Mouse (Mus musculus): Measurements from ENCODE around the gene Sptssb. TPM values are rescaled to one million over a fixed set of nuclear protein-coding genes. Genes with fewer than 3 reads are reported as not detected.

The Sptssb gene
- polyA plus RNA-seq, 1 experiment, result not detected

DNA sequence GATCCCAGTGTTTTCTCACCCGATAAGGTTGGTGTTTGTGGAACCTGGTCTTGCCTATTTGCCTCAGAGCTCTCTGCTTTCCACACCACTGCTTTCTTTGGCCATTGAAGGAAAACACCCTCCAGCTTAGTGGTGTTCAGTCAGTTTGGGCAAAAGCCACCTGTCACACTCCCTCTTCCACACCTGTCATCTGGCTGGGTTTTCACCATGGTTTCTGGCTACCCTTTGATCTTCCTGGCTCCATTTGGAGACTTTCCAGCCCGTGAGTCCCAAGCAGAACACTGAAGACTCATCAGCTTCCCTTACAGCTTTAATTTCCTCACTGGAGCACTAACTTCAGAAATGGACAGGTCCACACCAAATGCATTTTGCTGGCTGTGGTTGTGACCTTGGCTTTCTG is 26.1 kb upstream of the Sptssb start:
- TF ChIP-seq USF1 (IDR thresholded peaks at IDR 0.05; ENCODE audit: low read depth) (no peak), CEBPB (IDR thresholded peaks at IDR 0.05; ENCODE audit: low read depth) (no peak), MAX (IDR thresholded peaks at IDR 0.05) (no peak), MYOD1 (IDR thresholded peaks at IDR 0.05; ENCODE audit: control insufficient read depth, insufficient read length, low read depth) (peak; percentile 11), CTCF (IDR thresholded peaks at IDR 0.05; ENCODE audit: control insufficient read depth, insufficient read depth, insufficient read length) (no peak), FOSL1 (IDR thresholded peaks at IDR 0.05; ENCODE audit: insufficient read depth, low read length, poor library complexity, severe bottlenecking) (no peak), MYOG (IDR thresholded peaks at IDR 0.05; ENCODE audit: control insufficient read depth, extremely low read depth, insufficient read length) (no peak)

DNA sequence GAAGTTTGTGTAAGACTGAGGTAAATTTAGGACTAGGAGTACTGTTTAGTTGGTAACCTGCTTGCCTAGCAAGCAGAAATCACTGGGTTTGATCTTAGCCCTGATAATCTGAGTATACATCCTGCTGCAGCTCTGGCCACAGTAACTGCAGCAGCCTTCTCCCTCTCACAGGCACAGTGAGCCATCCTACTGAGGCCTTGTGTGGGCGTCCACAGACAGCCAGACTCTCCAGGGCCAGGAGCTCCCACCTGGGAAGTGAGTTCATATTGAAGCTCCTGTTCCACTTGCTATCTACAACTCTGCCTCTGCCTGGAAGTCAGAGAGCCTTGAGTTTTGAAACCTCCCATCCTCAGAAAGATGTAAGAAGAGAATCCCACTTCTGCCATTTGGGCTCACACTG is 24.0 kb upstream of the Sptssb start:
- no peaks in the 10 kb centered on the region for H3K79me3 ChIP-seq (ENCODE audit: low read depth)
- H3ac ChIP-seq (ENCODE audit: control insufficient read depth, insufficient read length, low read depth), result no peak overlapping the region
- no peaks in the 10 kb centered on the region for H3K79me2 ChIP-seq (ENCODE audit: control insufficient read depth, insufficient read depth)
- H3K36me3 ChIP-seq (ENCODE audit: control insufficient read depth, insufficient read depth), result no peaks in the 10 kb centered on the region
- no peaks in the 10 kb centered on the region for H3K27me3 ChIP-seq (ENCODE audit: control insufficient read depth, insufficient read depth, insufficient read length)
- TF ChIP-seq CEBPB (IDR thresholded peaks at IDR 0.05; ENCODE audit: low read depth) (no peak), FOSL1 (IDR thresholded peaks at IDR 0.05; ENCODE audit: insufficient read depth, low read length, poor library complexity, severe bottlenecking) (no peak), MAX (IDR thresholded peaks at IDR 0.05) (no peak), MYOD1 (IDR thresholded peaks at IDR 0.05; ENCODE audit: control insufficient read depth, insufficient read length, low read depth) (no peak), USF1 (IDR thresholded peaks at IDR 0.05; ENCODE audit: low read depth) (no peak), CTCF (IDR thresholded peaks at IDR 0.05; ENCODE audit: control insufficient read depth, insufficient read depth, insufficient read length) (no peak), MYOG (IDR thresholded peaks at IDR 0.05; ENCODE audit: control insufficient read depth, extremely low read depth, insufficient read length) (no peak)
- no peak overlapping the region for H3K4me3 ChIP-seq (ENCODE audit: insufficient read depth, poor library complexity, severe bottlenecking)

More for the DNA sequence above, 26.1 kb upstream of the Sptssb start:
- Histone ChIP-seq H3K36me3 (ENCODE audit: control insufficient read depth, insufficient read depth) (no peaks in the 10 kb centered on the region), H3K4me3 (ENCODE audit: insufficient read depth, poor library complexity, severe bottlenecking) (no peak overlapping the region), H3K79me2 (ENCODE audit: control insufficient read depth, insufficient read depth) (no peaks in the 10 kb centered on the region), H3K27me3 (ENCODE audit: control insufficient read depth, insufficient read depth, insufficient read length) (no peaks in the 10 kb centered on the region), H3ac (ENCODE audit: control insufficient read depth, insufficient read length, low read depth) (no peak overlapping the region), H3K79me3 (ENCODE audit: low read depth) (no peaks in the 10 kb centered on the region)

DNA sequence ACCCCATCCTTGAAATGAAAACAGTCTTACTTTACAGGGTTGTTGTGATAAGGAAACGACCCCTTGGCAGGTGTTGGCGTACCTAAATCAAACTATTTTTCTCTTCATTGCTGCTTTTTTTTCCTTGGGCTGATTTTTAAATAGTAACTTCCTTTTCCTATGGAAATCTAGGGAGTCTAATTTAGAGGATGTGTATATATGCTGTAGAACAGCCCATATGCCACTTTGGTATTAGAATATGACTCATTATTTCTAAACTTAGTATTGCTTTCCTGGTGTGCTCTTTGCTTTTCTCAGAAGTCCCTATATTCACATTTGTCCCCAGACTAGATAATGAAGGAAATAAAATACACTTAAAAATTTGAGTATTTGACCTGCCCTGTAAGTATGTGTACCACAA is 17.8 kb upstream of the Sptssb start:
- Histone ChIP-seq H3K79me3 (ENCODE audit: low read depth) (no peaks in the 10 kb centered on the region), H3K79me2 (ENCODE audit: control insufficient read depth, insufficient read depth) (no peaks in the 10 kb centered on the region), H3K4me3 (ENCODE audit: insufficient read depth, poor library complexity, severe bottlenecking) (no peak overlapping the region), H3K36me3 (ENCODE audit: control insufficient read depth, insufficient read depth) (no peaks in the 10 kb centered on the region), H3K27me3 (ENCODE audit: control insufficient read depth, insufficient read depth, insufficient read length) (peaks cover 5% of the 10 kb centered on the region), H3ac (ENCODE audit: control insufficient read depth, insufficient read length, low read depth) (no peak overlapping the region)
- no peak for TF ChIP-seq CTCF (IDR thresholded peaks at IDR 0.05; ENCODE audit: control insufficient read depth, insufficient read depth, insufficient read length)
- no peak for TF ChIP-seq FOSL1 (IDR thresholded peaks at IDR 0.05; ENCODE audit: insufficient read depth, low read length, poor library complexity, severe bottlenecking)
- no peak for TF ChIP-seq USF1 (IDR thresholded peaks at IDR 0.05; ENCODE audit: low read depth)
- no peak for TF ChIP-seq MYOD1 (IDR thresholded peaks at IDR 0.05; ENCODE audit: control insufficient read depth, insufficient read length, low read depth)
- TF ChIP-seq CEBPB (IDR thresholded peaks at IDR 0.05; ENCODE audit: low read depth), result no peak
- TF ChIP-seq MAX (IDR thresholded peaks at IDR 0.05), result no peak
- no peak for TF ChIP-seq MYOG (IDR thresholded peaks at IDR 0.05; ENCODE audit: control insufficient read depth, extremely low read depth, insufficient read length)

DNA sequence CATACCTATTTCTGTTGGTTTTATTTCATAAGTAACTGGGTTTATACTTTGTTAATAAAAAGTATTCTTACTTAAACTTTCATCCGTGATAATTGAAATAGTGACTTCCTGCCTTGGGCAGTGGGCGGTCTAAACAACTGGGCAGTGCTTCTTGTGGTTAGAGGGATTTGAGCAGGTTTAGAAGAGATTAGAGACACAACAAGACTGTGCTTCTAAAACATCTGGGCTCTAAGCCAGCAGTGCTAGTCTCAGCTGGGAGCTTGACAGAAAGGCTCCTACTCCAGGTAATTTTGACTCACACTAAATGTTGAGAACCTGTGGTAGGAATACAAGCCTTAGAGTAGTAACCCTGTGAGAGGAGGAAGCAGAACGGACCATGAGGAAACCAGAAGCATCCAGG is 15.0 kb upstream of the Sptssb start:
- Histone ChIP-seq H3ac (ENCODE audit: control insufficient read depth, insufficient read length, low read depth) (no peak overlapping the region), H3K27me3 (ENCODE audit: control insufficient read depth, insufficient read depth, insufficient read length) (peaks cover 5% of the 10 kb centered on the region)

DNA sequence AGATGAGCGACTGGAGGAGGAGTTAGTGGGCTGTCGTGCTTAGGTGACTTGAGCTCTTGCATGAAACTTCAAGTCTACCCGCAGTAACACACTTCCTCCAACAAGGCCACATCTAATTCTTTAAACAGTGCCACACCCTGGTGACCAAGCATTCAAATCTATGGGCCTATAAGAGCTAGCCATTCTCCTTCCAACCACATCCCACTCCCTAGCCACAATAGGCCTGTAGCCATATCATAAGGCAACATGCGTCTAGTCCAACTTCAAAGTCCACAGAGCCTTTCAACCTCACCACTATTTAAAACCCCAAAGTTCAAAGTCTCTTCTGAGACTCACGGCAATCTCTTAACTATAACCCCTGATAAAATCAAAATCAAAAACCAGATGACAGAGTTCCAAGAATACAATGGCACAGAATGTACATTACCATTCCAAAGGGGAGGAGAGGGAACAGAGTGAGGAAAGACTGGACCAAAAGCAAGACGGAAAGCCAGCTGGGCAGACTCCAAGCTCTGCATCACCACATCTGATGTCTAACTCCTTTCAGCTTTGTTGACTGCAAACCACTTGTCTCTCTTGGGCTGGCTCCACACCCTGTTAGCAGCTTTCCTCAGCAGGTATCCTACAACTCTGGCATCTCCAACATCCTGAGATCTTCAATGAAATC is 13.1 kb upstream of the Sptssb start:
- Histone ChIP-seq H3K27me3 (ENCODE audit: control insufficient read depth, insufficient read depth, insufficient read length) (peaks cover 5% of the 10 kb centered on the region), H3K79me3 (ENCODE audit: low read depth) (no peaks in the 10 kb centered on the region), H3K4me3 (ENCODE audit: insufficient read depth, poor library complexity, severe bottlenecking) (no peak overlapping the region), H3K36me3 (ENCODE audit: control insufficient read depth, insufficient read depth) (no peaks in the 10 kb centered on the region), H3ac (ENCODE audit: control insufficient read depth, insufficient read length, low read depth) (no peak overlapping the region), H3K79me2 (ENCODE audit: control insufficient read depth, insufficient read depth) (no peaks in the 10 kb centered on the region)
- TF ChIP-seq CEBPB (IDR thresholded peaks at IDR 0.05; ENCODE audit: low read depth), result no peak
- TF ChIP-seq USF1 (IDR thresholded peaks at IDR 0.05; ENCODE audit: low read depth), result no peak

More for the DNA sequence above, 15.0 kb upstream of the Sptssb start:
- no peaks in the 10 kb centered on the region for H3K36me3 ChIP-seq (ENCODE audit: control insufficient read depth, insufficient read depth)
- H3K79me3 ChIP-seq (ENCODE audit: low read depth), result no peaks in the 10 kb centered on the region
- TF ChIP-seq FOSL1 (IDR thresholded peaks at IDR 0.05; ENCODE audit: insufficient read depth, low read length, poor library complexity, severe bottlenecking) (no peak), CEBPB (IDR thresholded peaks at IDR 0.05; ENCODE audit: low read depth) (no peak), MYOD1 (IDR thresholded peaks at IDR 0.05; ENCODE audit: control insufficient read depth, insufficient read length, low read depth) (no peak), MYOG (IDR thresholded peaks at IDR 0.05; ENCODE audit: control insufficient read depth, extremely low read depth, insufficient read length) (no peak), MAX (IDR thresholded peaks at IDR 0.05) (no peak), CTCF (IDR thresholded peaks at IDR 0.05; ENCODE audit: control insufficient read depth, insufficient read depth, insufficient read length) (no peak), USF1 (IDR thresholded peaks at IDR 0.05; ENCODE audit: low read depth) (no peak)
- no peaks in the 10 kb centered on the region for H3K79me2 ChIP-seq (ENCODE audit: control insufficient read depth, insufficient read depth)
- no peak overlapping the region for H3K4me3 ChIP-seq (ENCODE audit: insufficient read depth, poor library complexity, severe bottlenecking)

DNA sequence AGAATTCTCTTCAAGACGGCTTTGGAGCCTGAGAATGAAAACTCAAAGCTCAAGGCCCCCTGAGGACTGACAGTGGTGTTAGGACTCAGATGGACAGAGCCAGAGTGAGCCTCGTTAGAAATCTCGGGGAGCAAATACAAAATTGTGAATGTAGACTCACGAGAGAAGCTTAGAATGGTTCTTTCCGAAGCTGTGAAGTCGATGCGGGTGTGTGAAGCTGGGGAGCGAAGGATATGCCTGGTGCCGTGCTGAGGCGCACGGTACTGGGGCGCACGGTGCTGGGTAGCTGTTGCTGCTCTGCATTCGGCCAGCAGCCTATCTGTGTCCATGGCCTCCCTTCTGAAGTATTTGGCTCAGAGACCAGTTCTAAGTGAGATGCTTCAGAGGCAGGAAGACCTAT is 11.4 kb upstream of the Sptssb start:
- TF ChIP-seq CTCF (IDR thresholded peaks at IDR 0.05; ENCODE audit: control insufficient read depth, insufficient read depth, insufficient read length) (no peak), MAX (IDR thresholded peaks at IDR 0.05) (no peak), MYOG (IDR thresholded peaks at IDR 0.05; ENCODE audit: control insufficient read depth, extremely low read depth, insufficient read length) (no peak), MYOD1 (IDR thresholded peaks at IDR 0.05; ENCODE audit: control insufficient read depth, insufficient read length, low read depth) (no peak), FOSL1 (IDR thresholded peaks at IDR 0.05; ENCODE audit: insufficient read depth, low read length, poor library complexity, severe bottlenecking) (no peak), CEBPB (IDR thresholded peaks at IDR 0.05; ENCODE audit: low read depth) (no peak), USF1 (IDR thresholded peaks at IDR 0.05; ENCODE audit: low read depth) (no peak)
- Histone ChIP-seq H3K27me3 (ENCODE audit: control insufficient read depth, insufficient read depth, insufficient read length) (peaks cover 5% of the 10 kb centered on the region), H3ac (ENCODE audit: control insufficient read depth, insufficient read length, low read depth) (no peak overlapping the region), H3K79me2 (ENCODE audit: control insufficient read depth, insufficient read depth) (no peaks in the 10 kb centered on the region), H3K79me3 (ENCODE audit: low read depth) (no peaks in the 10 kb centered on the region), H3K36me3 (ENCODE audit: control insufficient read depth, insufficient read depth) (no peaks in the 10 kb centered on the region), H3K4me3 (ENCODE audit: insufficient read depth, poor library complexity, severe bottlenecking) (no peak overlapping the region)
